Mouse (Mus musculus) spleen, adult 10 weeks (tissue): ENCODE results near the gene Ccdc54. TPM values are rescaled to one million over a fixed set of nuclear protein-coding genes. Genes with fewer than 3 reads are reported as not detected.

Experiments
- polyA plus RNA-seq: library from polyadenylated mRNA; stranded (reverse); fragments of 350-450 nt; fragmentation: Illumina TruSeq; extraction: RNeasy Lipid Tissue Mini Kit (QIAGEN cat#74804); gene quantifications from one replicate; pipeline ENCODE4 v1.2.3, GENCODE M21; 2015; ENCODE audit warnings: low replicate concordance; ENCODE audit not compliant: insufficient read depth

Ccdc54 gene
- polyA plus RNA-seq = not detected

GRCm38 (mm10) chr16:50591054-50591453, at the start of gene Ccdc54:
Ccdc54 (minus strand) TSS chr16:50591154.

Other genes starting within 250 kb of the Ccdc54 start
- gene Bbx, start 158.8 kb downstream of the Ccdc54 start, polyA plus RNA-seq = 22.5 TPM